Mouse (Mus musculus) CH12.LX (cell line): ENCODE data around the gene Dgkz.

ENCODE experiments used
- CTCF ChIP-seq, 2 experiments: IDR thresholded peaks in 1 of 2; conservative IDR thresholded peaks in 1 of 2; 2 replicates each; pipeline ENCODE4 v1.5.1; 2011 to 2012; ENCODE audit warnings: low read depth in 2 of 2, low read length in 2 of 2, improper control_type of control experiment in 1 of 2, inconsistent platforms in 1 of 2, mild to moderate bottlenecking in 1 of 2, moderate library complexity in 1 of 2
- E2F4 ChIP-seq: IDR thresholded peaks from 2 replicates; pipeline ENCODE4 v1.6.1; 2011; ENCODE audit warnings: low read depth, low read length, improper control_type of control experiment; ENCODE audit not compliant: insufficient replicate concordance
- JUN ChIP-seq: IDR thresholded peaks from 2 replicates; pipeline ENCODE4 v1.6.1; 2011; ENCODE audit warnings: low read depth, mild to moderate bottlenecking, low read length, improper control_type of control experiment, moderate library complexity; ENCODE audit not compliant: insufficient read depth
- POLR2A ChIP-seq: IDR thresholded peaks from 2 replicates; pipeline ENCODE4 v1.6.1; 2011; ENCODE audit warnings: low read depth, mild to moderate bottlenecking, improper control_type of control experiment, low read length

- TF ChIP-seq POLR2A (no peak), E2F4 (no peak), JUN (no peak), CTCF (conservative IDR thresholded peaks at IDR 0.05 in 1 of 2, IDR thresholded peaks at IDR 0.05 in 1 of 2; ENCODE audit: low read depth in 2 of 2, low read length in 2 of 2) (no peak)
These were observed 45.1 kb upstream of the Dgkz start for GRCm38 (mm10) chr2:92020676-92021265.
